Mouse (Mus musculus) G1E (cell line): ENCODE measurements at regions not wholly inside any gene's neighbourhood (a gene's known extent, or its start where the extent isn't known, plus 50 kb on each side); places are given as distances from the start of the nearest gene placed in this dataset.

Experiments
- CTCF ChIP-seq: IDR thresholded peaks from 2 replicates; pipeline ENCODE4 v1.5.1; 2012; ENCODE audit warnings: low read depth, low read length, inconsistent platforms, mixed read lengths
- GATA1 ChIP-seq: IDR thresholded peaks from 2 replicates; pipeline ENCODE4 v1.6.1; 2012; ENCODE audit warnings: borderline replicate concordance, low read length, inconsistent platforms, mixed read lengths
- TAL1 ChIP-seq: conservative IDR thresholded peaks from 2 replicates; pipeline ENCODE4 v1.6.1; 2012; ENCODE audit warnings: low read depth, low read length, inconsistent platforms, mixed read lengths

GRCm38 (mm10) chr4:88939397-88939796 lies 59.4 kb upstream of the Ifne start:
- TF ChIP-seq CTCF = no peak
- TF ChIP-seq GATA1 = no peak
- TF ChIP-seq TAL1 = no peak
